Mouse (Mus musculus) liver (tissue): Measurements from ENCODE around the gene Myl9.

Experiments used
- DNase-seq: peaks from one replicate; pipeline ENCODE4 v3.0.0-alpha.2; 2020; ENCODE audit warnings: mixed read lengths

Gene Myl9

GRCm38 (mm10) chr2:156774738-156775454, at the start of gene Myl9:
Gene Myl9, plus strand, starts transcription at chr2:156775420.
- peak; percentile 75 for DNase-seq

- no peak for DNase-seq
Observed at GRCm38 (mm10) chr2:156726344-156726743, 48.9 kb upstream of the Myl9 start.

GRCm38 (mm10) chr2:156726878-156727277, 48.3 kb upstream of the Myl9 start:
- no peak for DNase-seq

GRCm38 (mm10) chr2:156729537-156730469, 45.4 kb upstream of the Myl9 start:
- DNase-seq = peak; percentile 40

GRCm38 (mm10) chr2:156730501-156730921, 44.7 kb upstream of the Myl9 start:
- DNase-seq = peak; percentile 22

GRCm38 (mm10) chr2:156731592-156731991, 43.6 kb upstream of the Myl9 start:
- DNase-seq = no peak

- no peak for DNase-seq
Observed at GRCm38 (mm10) chr2:156732109-156732508, 43.1 kb upstream of the Myl9 start.

GRCm38 (mm10) chr2:156735761-156736335, 39.4 kb upstream of the Myl9 start:
- DNase-seq = no peak

- no peak for DNase-seq
Observed at GRCm38 (mm10) chr2:156736846-156737245, 38.4 kb upstream of the Myl9 start.

- no peak for DNase-seq
Observed at GRCm38 (mm10) chr2:156737976-156738375, 37.2 kb upstream of the Myl9 start.

GRCm38 (mm10) chr2:156741265-156741664, 34.0 kb upstream of the Myl9 start:
- DNase-seq = no peak

GRCm38 (mm10) chr2:156741998-156742397, 33.2 kb upstream of the Myl9 start:
- no peak for DNase-seq

GRCm38 (mm10) chr2:156743248-156743647, 32.0 kb upstream of the Myl9 start:
- no peak for DNase-seq

GRCm38 (mm10) chr2:156744414-156744813, 30.8 kb upstream of the Myl9 start:
- DNase-seq = no peak

- DNase-seq = no peak
Observed at GRCm38 (mm10) chr2:156747315-156747714, 27.9 kb upstream of the Myl9 start.

- DNase-seq = peak; percentile 34
Observed at GRCm38 (mm10) chr2:156749687-156750086, 25.5 kb upstream of the Myl9 start.

GRCm38 (mm10) chr2:156756937-156757336, 18.3 kb upstream of the Myl9 start:
- no peak for DNase-seq

- DNase-seq = no peak
Observed at GRCm38 (mm10) chr2:156760843-156761505, 14.2 kb upstream of the Myl9 start.

GRCm38 (mm10) chr2:156761521-156762278, 13.5 kb upstream of the Myl9 start:
- DNase-seq = no peak

GRCm38 (mm10) chr2:156762499-156762898, 12.7 kb upstream of the Myl9 start:
- no peak for DNase-seq

- no peak for DNase-seq
Observed at GRCm38 (mm10) chr2:156763101-156763500, 12.1 kb upstream of the Myl9 start.

GRCm38 (mm10) chr2:156764022-156764421, 11.2 kb upstream of the Myl9 start:
- DNase-seq = no peak
